Mouse (Mus musculus) hindbrain, embryonic 13.5 days (tissue): Measurements from ENCODE around the gene Dus3l. TPM values are rescaled to one million over a fixed set of nuclear protein-coding genes. Genes with fewer than 3 reads are reported as not detected.

ENCODE experiments used
- ATAC-seq: fragments of 200-750 bp; cut with Nextera tagmentation; 2 replicates; pipeline ENCODE4 v1.8.0; 2017; ENCODE audit warnings: moderate TSS enrichment; ENCODE audit not compliant: low FRiP score
- H3K27ac ChIP-seq: fragments of 300-500 bp; sonication (generic); 2 replicates; pipeline ENCODE4 v1.5.1; 2015; ENCODE audit warnings: inconsistent platforms, mild to moderate bottlenecking, moderate library complexity
- H3K27me3 ChIP-seq: fragments of 300-500 bp; sonication (generic); 2 replicates; pipeline ENCODE4 v1.6.1; 2015; ENCODE audit warnings: mild to moderate bottlenecking, inconsistent platforms
- H3K36me3 ChIP-seq: fragments of 300-500 bp; sonication (generic); 2 replicates; pipeline ENCODE4 v1.6.1; 2015; ENCODE audit warnings: mild to moderate bottlenecking, inconsistent platforms
- H3K4me1 ChIP-seq: fragments of 300-500 bp; sonication (generic); replicated peaks from 2 replicates; pipeline ENCODE4 v1.6.1; 2015; ENCODE audit warnings: inconsistent platforms
- H3K4me2 ChIP-seq: fragments of 300-500 bp; sonication (generic); 2 replicates; pipeline ENCODE4 v1.6.1; 2015; ENCODE audit warnings: inconsistent platforms, mild to moderate bottlenecking, moderate library complexity
- H3K4me3 ChIP-seq: fragments of 300-500 bp; sonication (generic); 2 replicates; pipeline ENCODE4 v1.5.1; 2015; ENCODE audit warnings: mild to moderate bottlenecking, inconsistent platforms
- H3K9ac ChIP-seq: fragments of 300-500 bp; sonication (generic); 2 replicates; pipeline ENCODE4 v1.6.1; 2015; ENCODE audit warnings: mild to moderate bottlenecking, inconsistent platforms
- H3K9me3 ChIP-seq: fragments of 300-500 bp; sonication (generic); 2 replicates; pipeline ENCODE4 v1.6.1; 2016; ENCODE audit warnings: inconsistent platforms
- WGBS: fragments of 180-500 bp; shearing (Covaris S2); methylation state at CpG from one replicate; pipeline ENCODE4 v1.1.7; 2015; 5-methylcytosine and 5-hydroxymethylcytosine counted together
- polyA plus RNA-seq: library from polyadenylated mRNA; unstranded; fragments of >200 nt; fragmentation: Nextera tagmentation; extraction: Ambion mirVana; gene quantifications from 2 replicates; pipeline ENCODE4 v1.2.1, GENCODE M21; 2015

Gene Dus3l
- polyA plus RNA-seq, 1 experiment from 2014 or later, result 67.1 TPM

GRCm38 (mm10) chr17:56808518-56808917 is 44.0 kb downstream of the Dus3l start:
- no peak overlapping the region for H3K4me2 ChIP-seq
- no peaks in the 10 kb centered on the region for H3K36me3 ChIP-seq
- H3K27me3 ChIP-seq, result 0 out of 2 replicates have a peak, but pooled peaks cover 4% of the 10 kb centered on the region
- WGBS, result 7% methylated on average over 9 of the region's 9 CpGs
- no peaks in the 10 kb centered on the region for H3K9me3 ChIP-seq
- peaks cover 53% of the 10 kb centered on the region for H3K4me1 ChIP-seq
- ATAC-seq, result peak; percentile 79
- no peak overlapping the region for H3K9ac ChIP-seq
- no peak overlapping the region for H3K27ac ChIP-seq
- H3K4me3 ChIP-seq, result no peak overlapping the region

- H3K36me3 ChIP-seq, result no peaks in the 10 kb centered on the region
- ATAC-seq, result peak; percentile 37
- no peak overlapping the region for H3K4me3 ChIP-seq
- H3K9ac ChIP-seq, result 0 out of 2 replicates have a peak overlapping the region, but pooled peaks have one; percentile 8
- peak overlapping the region; percentile 1; the same call in 1 of the 2 replicates for H3K4me2 ChIP-seq
- no peaks in the 10 kb centered on the region for H3K9me3 ChIP-seq
- WGBS, result 0% methylated on average over 2 of the region's 3 CpGs
- H3K27ac ChIP-seq, result peak overlapping the region; percentile 86
- peaks cover 63% of the 10 kb centered on the region for H3K4me1 ChIP-seq
- 0 out of 2 replicates have a peak, but pooled peaks cover 7% of the 10 kb centered on the region for H3K27me3 ChIP-seq
Observed at GRCm38 (mm10) chr17:56810245-56810644, 45.7 kb downstream of the Dus3l start.

GRCm38 (mm10) chr17:56814316-56815056 is 49.9 kb downstream of the Dus3l start:
- Histone ChIP-seq H3K4me1 (peaks cover 70% of the 10 kb centered on the region), H3K27ac (peak overlapping the region; percentile 88), H3K9me3 (no peaks in the 10 kb centered on the region), H3K36me3 (no peaks in the 10 kb centered on the region), H3K4me2 (peak overlapping the region; percentile 42; the same call in 1 of the 2 replicates), H3K4me3 (no peak overlapping the region), H3K9ac (no peak overlapping the region; the same call in 1 of the 2 replicates), H3K27me3 (0 out of 2 replicates have a peak, but pooled peaks cover 12% of the 10 kb centered on the region)
- peak; percentile 78 for ATAC-seq
- 6% methylated on average over 24 of the region's 24 CpGs for WGBS

- 39% methylated on average over 3 of the region's 3 CpGs for WGBS
Observed at GRCm38 (mm10) chr17:56815057-56815345, 50.4 kb downstream of the Dus3l start.

GRCm38 (mm10) chr17:56818067-56818636 is 53.6 kb downstream of the Dus3l start:
- Histone ChIP-seq H3K4me1 (peaks cover 42% of the 10 kb centered on the region), H3K9me3 (no peaks in the 10 kb centered on the region), H3K36me3 (no peaks in the 10 kb centered on the region), H3K9ac (no peak overlapping the region), H3K4me2 (no peak overlapping the region), H3K4me3 (no peak overlapping the region), H3K27me3 (0 out of 2 replicates have a peak, but pooled peaks cover 11% of the 10 kb centered on the region), H3K27ac (peak overlapping the region; percentile 18)
- no peak for ATAC-seq
- 37% methylated on average over 11 of the region's 11 CpGs for WGBS

More at GRCm38 (mm10) chr17:56815057-56815345, 50.4 kb downstream of the Dus3l start:
- 0 out of 2 replicates have a peak, but pooled peaks have one; percentile 3 for ATAC-seq
- H3K36me3 ChIP-seq, result no peaks in the 10 kb centered on the region
- H3K27ac ChIP-seq, result peak overlapping the region; percentile 88
- H3K27me3 ChIP-seq, result 0 out of 2 replicates have a peak, but pooled peaks cover 12% of the 10 kb centered on the region
- H3K4me1 ChIP-seq, result peaks cover 69% of the 10 kb centered on the region
- H3K4me2 ChIP-seq, result peak overlapping the region; percentile 42; the same call in 1 of the 2 replicates
- no peaks in the 10 kb centered on the region for H3K9me3 ChIP-seq
- no peak overlapping the region for H3K4me3 ChIP-seq
- no peak overlapping the region; the same call in 1 of the 2 replicates for H3K9ac ChIP-seq

- H3K4me2 ChIP-seq, result no peak overlapping the region
- H3K9me3 ChIP-seq, result no peaks in the 10 kb centered on the region
- H3K9ac ChIP-seq, result no peak overlapping the region
- no peak overlapping the region for H3K4me3 ChIP-seq
- no peaks in the 10 kb centered on the region for H3K36me3 ChIP-seq
- WGBS, result 64% methylated on average over 6 of the region's 6 CpGs
- H3K27ac ChIP-seq, result peak overlapping the region; percentile 72
- H3K27me3 ChIP-seq, result 0 out of 2 replicates have a peak, but pooled peaks cover 5% of the 10 kb centered on the region
- no peak for ATAC-seq
- H3K4me1 ChIP-seq, result peaks cover 33% of the 10 kb centered on the region
Observed at GRCm38 (mm10) chr17:56819032-56819545, 54.5 kb downstream of the Dus3l start.

Other genes with a start within 250 kb of the Dus3l start
- 1.2 and 1.8 TPM in 2 replicates for gene Gm20219, start 210.4 kb upstream of the Dus3l start, polyA plus RNA-seq
- gene Safb2, start 180.2 kb upstream of the Dus3l start, polyA plus RNA-seq, result 76.1 and 76.2 TPM in 2 replicates
- gene Safb, start 179.9 kb upstream of the Dus3l start, polyA plus RNA-seq, result 105 and 113 TPM in 2 replicates
- gene 2410015M20Rik, start 155.0 kb upstream of the Dus3l start, polyA plus RNA-seq, result 204 and 212 TPM in 2 replicates
- gene Rpl36, start 151.3 kb upstream of the Dus3l start, polyA plus RNA-seq, result 1,179 and 1,235 TPM in 2 replicates
- gene Lonp1, start 137.9 kb upstream of the Dus3l start, polyA plus RNA-seq, result 40.6 and 40.8 TPM in 2 replicates
- 2.1 and 2.4 TPM in 2 replicates for gene Catsperd, start 136.6 kb upstream of the Dus3l start, polyA plus RNA-seq
- gene Ranbp3, start 91.5 kb upstream of the Dus3l start, polyA plus RNA-seq, result 99.1 and 102 TPM in 2 replicates
- 507 and 515 TPM in 2 replicates for gene Ndufa11, start 47.0 kb upstream of the Dus3l start, polyA plus RNA-seq
- gene Vmac, start 46.7 kb upstream of the Dus3l start, polyA plus RNA-seq, result 14.9 and 17.8 TPM in 2 replicates
- gene Nrtn, start 7.2 kb upstream of the Dus3l start, polyA plus RNA-seq, result 0.78 and 1.5 TPM in 2 replicates
- 1.0 TPM in 2 replicates for gene Prr22, start 5.5 kb downstream of the Dus3l start, polyA plus RNA-seq
- gene Rfx2, start 66.3 kb downstream of the Dus3l start, polyA plus RNA-seq, result 5.6 and 8.0 TPM in 2 replicates
- gene Acsbg2, start 109.7 kb downstream of the Dus3l start, polyA plus RNA-seq, result 0.06 TPM in 2 replicates
- gene 1700061G19Rik, start 110.7 kb downstream of the Dus3l start, polyA plus RNA-seq, result 0.27 and 0.41 TPM in 2 replicates
- gene Mllt1, start 170.7 kb downstream of the Dus3l start, polyA plus RNA-seq, result 75.1 and 77.5 TPM in 2 replicates
- not detected in 2 replicates for gene Acer1, start 217.4 kb downstream of the Dus3l start, polyA plus RNA-seq
- gene Clpp, start 225.5 kb downstream of the Dus3l start, polyA plus RNA-seq, result 163 and 175 TPM in 2 replicates
- gene Alkbh7, start 232.6 kb downstream of the Dus3l start, polyA plus RNA-seq, result 41.9 and 46.0 TPM in 2 replicates
- 0.79 and 1.1 TPM in 2 replicates for gene Pspn, start 235.3 kb downstream of the Dus3l start, polyA plus RNA-seq
- gene Gtf2f1, start 246.5 kb downstream of the Dus3l start, polyA plus RNA-seq, result 70.3 and 74.6 TPM in 2 replicates
- 0.38 and 0.56 TPM in 2 replicates for gene Gm17949, start 246.7 kb downstream of the Dus3l start, polyA plus RNA-seq